Mouse (Mus musculus) heart, embryonic 15.5 days (tissue): ENCODE results near the gene Atp1b3. TPM values are rescaled to one million over a fixed set of nuclear protein-coding genes. Genes with fewer than 3 reads are reported as not detected.

Experiments
- ATAC-seq: fragments of 200-750 bp; cut with Nextera tagmentation; replicated peaks from 2 replicates; pipeline ENCODE4 v1.8.0; 2017; ENCODE audit warnings: low read depth, moderate TSS enrichment; ENCODE audit not compliant: insufficient number of reproducible peaks, insufficient read depth, low FRiP score
- H3K27ac ChIP-seq: fragments of 300-500 bp; sonication (generic); 2 replicates; pipeline ENCODE4 v1.5.1; 2015; ENCODE audit warnings: mild to moderate bottlenecking, inconsistent platforms
- H3K27me3 ChIP-seq: fragments of 300-500 bp; sonication (generic); 2 replicates; pipeline ENCODE4 v1.6.1; 2015; ENCODE audit warnings: inconsistent platforms
- H3K36me3 ChIP-seq: fragments of 300-500 bp; sonication (generic); 2 replicates; pipeline ENCODE4 v1.6.1; 2015; ENCODE audit warnings: mild to moderate bottlenecking, inconsistent platforms
- H3K4me1 ChIP-seq: fragments of 300-500 bp; sonication (generic); replicated peaks from 2 replicates; pipeline ENCODE4 v1.6.1; 2015; ENCODE audit warnings: inconsistent platforms
- H3K4me2 ChIP-seq: fragments of 300-500 bp; sonication (generic); 2 replicates; pipeline ENCODE4 v1.6.1; 2015; ENCODE audit warnings: inconsistent platforms, mild to moderate bottlenecking, moderate library complexity
- H3K4me3 ChIP-seq: fragments of 300-500 bp; sonication (generic); 2 replicates; pipeline ENCODE4 v1.5.1; 2015; ENCODE audit warnings: mild to moderate bottlenecking, inconsistent platforms
- H3K9ac ChIP-seq: fragments of 300-500 bp; sonication (generic); 2 replicates; pipeline ENCODE4 v1.6.1; 2015; ENCODE audit warnings: mild to moderate bottlenecking, inconsistent platforms
- H3K9me3 ChIP-seq: fragments of 300-500 bp; sonication (generic); replicated peaks from 2 replicates; pipeline ENCODE4 v1.6.1; 2016; ENCODE audit warnings: inconsistent platforms
- WGBS: fragments of 180-500 bp; shearing (Covaris S2); methylation state at CpG from one replicate; pipeline ENCODE4 v1.1.7; 2015; ENCODE audit warnings: mixed read lengths; 5-methylcytosine and 5-hydroxymethylcytosine counted together
- polyA plus RNA-seq: library from polyadenylated mRNA; unstranded; fragments of >200 nt; fragmentation: Nextera tagmentation; extraction: Ambion mirVana; gene quantifications from 2 replicates; pipeline ENCODE4 v1.2.1, GENCODE M21; 2015

The Atp1b3 gene
- polyA plus RNA-seq, 1 experiment from 2014 or later: 120 TPM

GRCm38 (mm10) chr9:96322411-96323152 is 41.7 kb downstream of the Atp1b3 start:
- H3K27me3 ChIP-seq: no peaks in the 10 kb centered on the region
- no peak for ATAC-seq
- H3K4me2 ChIP-seq: no peak overlapping the region
- no peak overlapping the region for H3K27ac ChIP-seq
- 91% methylated on average over 15 of the region's 15 CpGs for WGBS
- H3K9me3 ChIP-seq: no peaks in the 10 kb centered on the region
- 0 out of 2 replicates have a peak, but pooled peaks cover 7% of the 10 kb centered on the region for H3K36me3 ChIP-seq
- H3K4me1 ChIP-seq: peaks cover 15% of the 10 kb centered on the region
- H3K4me3 ChIP-seq: no peak overlapping the region
- no peak overlapping the region for H3K9ac ChIP-seq

DNA sequence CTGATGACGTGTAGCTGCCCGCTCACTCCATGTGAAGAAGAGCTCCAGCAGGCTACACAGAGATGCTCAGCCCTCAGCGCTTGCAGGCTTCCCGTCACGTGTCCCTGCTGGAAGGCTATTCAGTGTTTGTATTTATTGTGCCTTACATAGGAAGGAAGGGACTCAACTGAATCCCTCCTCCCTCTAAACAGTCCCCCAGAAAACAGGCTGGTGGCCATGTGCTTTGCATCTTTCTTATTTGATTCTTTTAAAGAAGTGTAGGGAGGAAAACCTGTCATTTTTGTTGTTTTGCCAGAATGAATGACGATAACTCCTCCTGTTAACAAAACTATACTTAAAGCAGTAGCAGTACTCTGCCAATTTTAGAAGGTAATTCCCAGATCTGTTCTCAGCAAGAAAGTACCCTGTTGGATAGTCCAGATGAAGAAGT is 43.7 kb downstream of the Atp1b3 start:
- no peak for ATAC-seq
- 76% methylated on average over 6 of the region's 6 CpGs for WGBS
- H3K36me3 ChIP-seq: 0 out of 2 replicates have a peak, but pooled peaks cover 8% of the 10 kb centered on the region

DNA sequence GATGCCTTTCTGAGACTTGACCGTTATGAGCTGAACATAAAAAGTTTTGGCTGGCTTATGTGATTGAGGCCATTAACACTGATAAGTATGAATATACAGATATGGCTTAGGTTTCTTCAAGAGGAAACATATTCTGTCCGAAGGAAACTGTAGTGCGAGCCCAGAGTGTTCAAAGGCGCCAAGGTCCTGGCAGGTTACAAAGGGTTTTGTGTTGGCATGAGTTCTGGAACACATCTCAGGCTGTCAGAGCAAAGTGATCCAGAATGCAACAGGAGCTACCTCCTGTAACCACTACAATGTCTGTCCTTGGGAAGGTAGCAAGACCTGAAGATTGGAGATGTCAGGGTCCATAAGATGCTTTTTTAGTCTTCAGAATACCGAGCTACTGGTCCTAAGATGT is 44.9 kb downstream of the Atp1b3 start:
- H3K36me3 ChIP-seq: 0 out of 2 replicates have a peak, but pooled peaks cover 8% of the 10 kb centered on the region
- no peak overlapping the region for H3K9ac ChIP-seq
- no peaks in the 10 kb centered on the region for H3K9me3 ChIP-seq
- H3K4me2 ChIP-seq: no peak overlapping the region
- no peak overlapping the region for H3K4me3 ChIP-seq
- no peak for ATAC-seq
- 57% methylated on average over 5 of the region's 5 CpGs for WGBS
- 0 out of 2 replicates have a peak, but pooled peaks cover 3% of the 10 kb centered on the region for H3K4me1 ChIP-seq
- H3K27me3 ChIP-seq: no peaks in the 10 kb centered on the region
- H3K27ac ChIP-seq: no peak overlapping the region

More for the DNA sequence above, 43.7 kb downstream of the Atp1b3 start:
- no peak overlapping the region for H3K4me3 ChIP-seq
- H3K9ac ChIP-seq: no peak overlapping the region
- H3K4me1 ChIP-seq: 0 out of 2 replicates have a peak, but pooled peaks cover 3% of the 10 kb centered on the region
- no peak overlapping the region for H3K4me2 ChIP-seq
- H3K27ac ChIP-seq: no peak overlapping the region
- no peaks in the 10 kb centered on the region for H3K9me3 ChIP-seq
- H3K27me3 ChIP-seq: no peaks in the 10 kb centered on the region

- H3K9me3 ChIP-seq: no peaks in the 10 kb centered on the region
- no peak overlapping the region for H3K4me3 ChIP-seq
- H3K4me1 ChIP-seq: no peaks in the 10 kb centered on the region
- H3K9ac ChIP-seq: no peak overlapping the region
- H3K27ac ChIP-seq: no peak overlapping the region
- WGBS: 75% methylated on average over 3 of the region's 3 CpGs
- no peak overlapping the region for H3K4me2 ChIP-seq
- ATAC-seq: no peak
- no peaks in the 10 kb centered on the region for H3K27me3 ChIP-seq
- H3K36me3 ChIP-seq: peaks cover 16% of the 10 kb centered on the region
Observed at GRCm38 (mm10) chr9:96312074-96312473, 52.2 kb downstream of the Atp1b3 start.

GRCm38 (mm10) chr9:96308816-96309215 is 55.4 kb downstream of the Atp1b3 start:
- WGBS: 72% methylated on average over 3 of the region's 3 CpGs
- Histone ChIP-seq H3K36me3 (peaks cover 31% of the 10 kb centered on the region), H3K27ac (no peak overlapping the region), H3K4me3 (no peak overlapping the region), H3K4me2 (no peak overlapping the region), H3K4me1 (no peaks in the 10 kb centered on the region), H3K9ac (no peak overlapping the region), H3K27me3 (no peaks in the 10 kb centered on the region), H3K9me3 (no peaks in the 10 kb centered on the region)
- ATAC-seq: no peak

GRCm38 (mm10) chr9:96299324-96300008 is 64.8 kb downstream of the Atp1b3 start:
- peaks cover 6% of the 10 kb centered on the region for H3K4me1 ChIP-seq
- H3K4me2 ChIP-seq: no peak overlapping the region
- H3K9me3 ChIP-seq: no peaks in the 10 kb centered on the region
- no peak overlapping the region for H3K4me3 ChIP-seq
- no peaks in the 10 kb centered on the region for H3K27me3 ChIP-seq
- H3K36me3 ChIP-seq: peaks cover 32% of the 10 kb centered on the region
- no peak overlapping the region for H3K27ac ChIP-seq
- ATAC-seq: no peak
- 70% methylated on average over 3 of the region's 3 CpGs for WGBS
- H3K9ac ChIP-seq: no peak overlapping the region

GRCm38 (mm10) chr9:96292144-96292543 is 72.1 kb downstream of the Atp1b3 start:
- 98% methylated on average over 7 of the region's 7 CpGs for WGBS
- peaks cover 14% of the 10 kb centered on the region for H3K36me3 ChIP-seq

GRCm38 (mm10) chr9:96284916-96285315 is 79.3 kb downstream of the Atp1b3 start:
- 17% methylated on average over 1 of the region's 1 CpGs for WGBS

More at GRCm38 (mm10) chr9:96292144-96292543, 72.1 kb downstream of the Atp1b3 start:
- no peaks in the 10 kb centered on the region for H3K27me3 ChIP-seq
- H3K4me1 ChIP-seq: no peaks in the 10 kb centered on the region
- H3K27ac ChIP-seq: no peak overlapping the region
- no peak overlapping the region for H3K4me3 ChIP-seq
- ATAC-seq: no peak
- no peak overlapping the region for H3K9ac ChIP-seq
- H3K4me2 ChIP-seq: no peak overlapping the region
- no peaks in the 10 kb centered on the region for H3K9me3 ChIP-seq

More at GRCm38 (mm10) chr9:96284916-96285315, 79.3 kb downstream of the Atp1b3 start:
- Histone ChIP-seq H3K4me1 (no peaks in the 10 kb centered on the region), H3K9me3 (no peaks in the 10 kb centered on the region), H3K27me3 (no peaks in the 10 kb centered on the region), H3K27ac (no peak overlapping the region), H3K4me2 (no peak overlapping the region), H3K4me3 (no peak overlapping the region), H3K9ac (no peak overlapping the region), H3K36me3 (no peaks in the 10 kb centered on the region)
- ATAC-seq: no peak

Other genes starting within 250 kb of the Atp1b3 start
- gene Gk5, start 245.1 kb downstream of the Atp1b3 start, polyA plus RNA-seq: 2.3 and 3.0 TPM in 2 replicates
- gene Tfdp2, start 168.2 kb downstream of the Atp1b3 start, polyA plus RNA-seq: 33.0 and 37.9 TPM in 2 replicates
- gene Rnf7, start 114.2 kb upstream of the Atp1b3 start, polyA plus RNA-seq: 170 and 186 TPM in 2 replicates
- 0.06 TPM in 1 of 2 replicates, not detected in the other for gene Gm28729, start 160.8 kb upstream of the Atp1b3 start, polyA plus RNA-seq